Mouse (Mus musculus): ENCODE data around the gene Lctl.

GRCm38 (mm10) chr9:64070674-64071073 is 46.3 kb upstream of the Lctl start:
- TF ChIP-seq POLR2A (IDR thresholded peaks at IDR 0.05; ENCODE audit: low read depth, low read length), result no peak
- no peak for TF ChIP-seq CTCF (IDR thresholded peaks at IDR 0.05; ENCODE audit: extremely low read depth, insufficient read depth, insufficient read length, insufficient replicate concordance)
